Mouse (Mus musculus) 3T3-L1 (cell line): ENCODE measurements around the gene Wdtc1.
A peak's percentile ranks its signal among the peaks of the same experiment; 100 is the strongest.

Experiments used
- DNase-seq: peaks from one replicate; pipeline ENCODE4 v3.0.0-alpha.2; 2015; ENCODE audit warnings: low read depth, low spot score

Wdtc1 gene

DNA sequence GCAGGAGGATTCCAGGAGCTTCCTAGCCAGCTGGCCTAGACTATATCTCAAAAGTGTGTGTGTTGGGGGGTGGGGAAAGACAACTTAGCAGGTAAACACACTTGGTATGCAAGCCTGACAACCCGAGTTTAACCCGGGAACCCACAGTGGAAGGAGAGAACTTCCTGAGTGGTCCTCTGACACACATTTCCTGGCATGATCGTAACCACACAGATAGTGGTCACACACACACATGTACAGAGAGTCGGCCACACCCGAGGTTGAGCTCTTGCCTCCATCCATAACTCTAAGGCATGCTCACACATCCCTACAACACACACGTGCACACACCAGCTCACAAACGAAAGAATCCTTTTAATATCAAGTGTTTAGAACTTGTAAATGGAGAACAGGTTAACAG is 25.2 kb downstream of the Wdtc1 start:
- no peak for DNase-seq

DNA sequence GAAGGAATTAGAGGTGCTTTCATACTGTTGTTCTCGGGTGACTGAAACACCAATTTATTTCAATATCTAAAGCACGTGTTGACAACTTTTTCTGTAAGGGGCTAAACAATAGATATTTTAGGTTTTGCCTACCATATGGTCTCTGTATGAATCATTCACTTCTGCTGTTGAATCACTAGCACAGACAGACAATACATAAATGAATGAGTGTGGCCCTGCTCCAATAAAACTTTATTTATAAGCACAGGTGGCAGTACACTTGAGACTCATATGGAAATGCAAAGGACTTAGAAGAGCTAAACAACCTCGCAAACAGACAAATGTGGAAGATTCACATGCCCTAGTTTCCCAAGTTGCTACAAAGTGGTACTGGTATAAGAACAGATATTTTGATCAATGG is 33.6 kb downstream of the Wdtc1 start:
- no peak for DNase-seq

- no peak for DNase-seq
Observed at GRCm38 (mm10) chr4:133315991-133316390, 37.3 kb downstream of the Wdtc1 start.

DNA sequence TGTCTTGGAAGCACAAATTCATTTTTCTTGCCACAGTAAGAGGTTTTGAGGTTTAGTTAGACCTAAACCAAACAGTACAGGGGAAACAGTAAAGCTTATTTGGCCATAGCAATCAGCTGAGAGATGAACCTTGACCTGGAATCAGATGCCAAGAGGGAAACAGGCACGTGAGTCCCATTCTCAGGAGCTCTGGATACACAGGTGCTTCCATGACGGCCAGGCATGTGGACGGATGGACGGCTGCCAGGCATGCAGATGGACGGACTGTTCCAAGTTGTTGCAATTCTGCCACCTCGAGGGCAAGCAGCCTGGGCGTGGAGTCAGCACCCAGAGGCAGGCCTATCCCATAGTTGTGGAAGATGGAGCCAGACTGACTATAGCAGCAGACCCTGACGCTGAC is 38.4 kb downstream of the Wdtc1 start:
- DNase-seq = no peak

DNA sequence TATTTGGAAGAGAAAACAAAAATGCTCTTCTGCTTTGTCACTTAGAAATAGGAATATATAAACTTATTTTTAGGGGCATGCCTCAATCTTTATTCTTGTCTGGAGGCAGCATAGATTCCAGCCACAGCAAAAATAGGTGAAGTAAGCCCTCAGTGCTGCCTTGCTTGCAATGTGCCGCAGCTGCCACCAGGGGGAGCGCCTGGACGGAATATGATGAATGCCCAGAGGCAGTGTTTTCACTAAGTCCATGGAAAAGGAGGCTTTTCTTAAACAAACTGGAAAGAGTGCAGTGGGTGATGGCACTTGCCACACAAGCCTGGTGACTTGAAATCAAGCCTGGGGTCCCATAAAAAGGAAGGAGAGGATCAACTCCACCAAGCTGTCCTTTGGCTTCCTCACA is 43.3 kb downstream of the Wdtc1 start:
- DNase-seq = peak; percentile 87

- peak; percentile 81 for DNase-seq
Observed at GRCm38 (mm10) chr4:133307331-133307730, 46.0 kb downstream of the Wdtc1 start.

DNA sequence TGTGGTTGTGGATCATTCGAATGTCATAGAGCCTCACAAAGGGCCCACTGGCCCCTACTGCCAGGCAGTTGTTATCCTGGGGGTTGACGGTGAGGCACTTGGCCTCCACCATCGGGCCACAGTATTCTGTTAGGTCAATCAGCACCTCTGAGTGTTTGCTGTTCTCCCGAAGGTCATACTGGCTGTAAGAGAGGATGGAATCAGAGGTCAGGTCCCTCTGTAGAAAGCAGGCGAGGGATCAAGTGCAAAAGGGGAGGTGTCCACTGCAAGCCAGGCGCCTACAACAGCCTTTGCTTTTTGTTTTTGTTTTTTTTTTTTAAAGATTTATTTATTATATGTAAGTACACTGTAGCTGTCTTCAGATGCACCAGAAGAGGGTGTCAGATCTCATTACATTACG is 47.5 kb downstream of the Wdtc1 start:
- DNase-seq = no peak

- DNase-seq = no peak
Observed at GRCm38 (mm10) chr4:133304770-133305169, 48.5 kb downstream of the Wdtc1 start.

DNA sequence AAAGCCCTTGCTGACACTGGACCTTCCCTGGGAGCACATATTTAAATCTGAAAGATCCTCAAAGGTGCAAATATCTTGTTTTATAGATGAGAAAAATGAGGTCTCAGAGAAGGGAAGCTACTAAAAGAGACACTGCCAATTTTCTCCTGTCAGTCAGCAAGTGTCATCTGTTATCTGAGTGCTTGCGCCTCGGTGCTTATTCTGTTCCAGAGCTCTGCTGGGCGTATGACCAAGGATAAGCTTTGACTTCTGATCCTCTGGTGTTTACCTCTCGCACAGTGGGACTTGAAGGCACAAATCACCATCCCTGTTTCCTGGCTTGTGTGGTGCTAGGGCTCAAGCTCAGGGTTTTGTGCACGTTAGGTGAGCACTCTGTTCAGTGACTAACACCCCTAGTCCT is 50.6 kb downstream of the Wdtc1 start:
- no peak for DNase-seq

- DNase-seq = peak; percentile 79
Observed at GRCm38 (mm10) chr4:133301802-133302201, 51.5 kb downstream of the Wdtc1 start.

DNA sequence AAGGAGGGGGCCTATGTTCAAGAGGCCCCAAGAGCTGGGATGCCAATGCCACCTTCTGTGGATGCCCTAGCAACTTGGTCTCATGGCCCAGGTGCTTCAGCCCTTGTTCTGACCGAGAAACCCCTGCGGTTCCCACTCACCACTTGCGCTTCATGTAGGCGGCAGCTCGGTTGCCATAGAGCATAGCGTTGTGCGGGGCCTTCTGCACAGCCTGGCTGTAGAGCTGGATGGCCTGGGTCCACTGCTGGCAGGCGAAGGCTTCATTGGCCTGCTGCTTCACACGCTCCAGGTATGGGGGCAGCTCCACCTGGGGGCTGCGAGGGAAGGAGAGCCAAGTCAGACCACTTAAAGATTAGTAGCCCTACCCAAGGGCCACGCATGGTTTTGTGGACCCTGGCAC is 52.9 kb downstream of the Wdtc1 start:
- no peak for DNase-seq

- no peak for DNase-seq
Observed at GRCm38 (mm10) chr4:133299701-133300100, 53.6 kb downstream of the Wdtc1 start.

- DNase-seq = peak; percentile 37
Observed at GRCm38 (mm10) chr4:133298516-133299365, 54.5 kb downstream of the Wdtc1 start.

DNA sequence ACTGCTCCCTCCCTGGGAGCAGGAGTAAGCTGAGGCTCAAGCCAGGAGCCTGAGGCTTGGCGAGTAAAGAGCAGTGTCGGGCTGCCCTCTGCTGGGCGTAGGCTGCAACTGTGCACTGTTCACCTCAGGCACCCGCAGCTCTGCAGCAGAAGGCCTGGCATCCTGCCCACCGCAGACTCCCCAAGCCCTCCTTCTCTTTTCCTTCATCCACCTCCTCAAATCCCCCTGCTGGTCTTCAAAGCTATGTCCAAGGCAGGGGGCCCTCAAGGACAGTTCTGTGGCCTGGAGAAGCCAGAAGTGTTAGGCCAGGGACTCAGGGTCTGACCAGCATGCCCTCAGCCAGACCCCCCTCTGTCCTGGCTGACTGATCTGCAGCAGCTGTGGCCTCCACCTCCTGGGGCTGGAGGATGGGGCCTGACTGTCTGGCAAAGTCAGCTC is 55.5 kb downstream of the Wdtc1 start:
- DNase-seq = peak; percentile 74

DNA sequence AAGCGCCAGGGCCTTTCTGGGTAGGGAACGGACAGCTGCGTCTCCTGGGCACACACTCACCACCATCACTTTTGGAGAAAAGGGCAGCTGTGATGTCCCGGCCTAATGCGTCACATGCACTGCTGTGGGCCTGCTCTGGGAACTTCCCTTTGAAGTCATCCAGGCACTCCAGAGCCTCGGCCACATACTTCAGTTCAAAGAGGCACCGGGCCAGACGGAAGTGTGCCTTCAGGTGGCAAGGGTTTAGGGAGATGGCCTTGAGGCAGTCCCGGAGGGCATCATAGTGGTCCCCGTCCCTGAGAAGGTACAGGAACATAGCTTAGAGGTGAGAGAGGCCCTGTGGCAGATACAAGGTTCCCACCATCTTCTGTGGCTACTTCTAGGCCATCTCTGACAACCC is 55.9 kb downstream of the Wdtc1 start:
- DNase-seq = no peak

DNA sequence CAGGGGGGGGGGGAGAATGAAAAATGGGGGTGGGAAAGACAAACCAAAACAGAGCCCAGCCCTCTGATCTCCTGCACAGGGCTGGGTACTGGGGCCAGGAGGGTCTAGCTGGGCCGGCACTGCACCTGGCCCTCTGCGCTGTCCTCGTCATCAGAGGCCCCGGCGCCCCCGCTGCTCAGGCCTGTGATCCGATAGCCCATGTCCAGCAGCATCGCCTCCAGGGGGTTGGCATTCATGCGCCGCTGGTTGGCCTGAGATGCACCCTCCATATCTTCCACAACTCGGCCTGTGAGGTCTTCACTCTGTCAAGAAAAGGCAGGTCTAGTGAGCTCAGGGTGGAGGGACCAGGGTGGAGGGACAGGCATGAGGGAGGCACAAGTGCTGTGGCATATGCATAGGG is 59.2 kb downstream of the Wdtc1 start:
- no peak for DNase-seq

DNA sequence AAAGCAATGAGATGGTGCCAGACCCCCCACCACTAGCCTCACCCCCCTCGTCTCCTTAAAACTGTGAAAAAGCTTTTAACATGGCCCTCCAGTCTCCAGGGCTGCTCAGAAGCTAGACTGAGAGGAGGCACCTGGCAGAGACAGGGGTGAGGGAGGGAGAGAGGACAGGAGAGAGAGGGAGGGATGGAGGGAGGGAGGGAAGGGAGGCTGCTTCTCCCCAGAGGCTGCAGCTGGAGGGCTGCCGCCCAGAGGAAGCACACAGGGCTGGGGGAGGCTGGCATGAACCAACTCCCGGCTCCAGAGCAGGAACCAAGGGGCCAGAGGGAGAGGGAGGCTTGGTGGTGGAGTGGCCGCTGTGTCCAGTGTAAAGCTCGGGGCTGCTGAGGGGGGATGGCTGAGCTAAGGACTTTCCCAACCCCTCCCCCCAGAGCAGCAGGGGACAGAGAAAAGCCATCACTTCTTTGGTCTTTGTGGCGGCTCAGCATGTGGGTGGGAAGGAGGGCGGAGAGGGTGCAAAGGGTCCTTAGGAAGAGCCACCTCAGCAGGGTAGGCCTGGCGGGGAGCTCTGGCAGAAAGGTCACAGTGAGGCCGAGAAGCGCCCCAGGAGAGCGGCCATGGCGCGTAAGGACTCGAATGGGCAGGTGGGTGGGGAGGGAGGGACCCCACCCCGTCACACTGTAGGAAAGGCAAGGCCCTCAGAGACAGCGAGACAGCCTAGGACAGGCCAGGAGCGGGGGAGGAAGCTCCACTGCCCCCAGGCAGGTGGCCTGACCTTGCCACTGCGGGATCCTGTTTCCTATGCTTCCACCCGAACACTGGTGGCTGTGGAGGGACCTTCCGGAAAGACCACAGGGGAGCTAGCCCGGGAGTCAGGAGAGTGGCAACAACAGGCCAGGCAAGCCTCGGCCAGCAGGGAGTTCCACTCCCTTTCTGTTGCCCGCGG is 60.1 kb downstream of the Wdtc1 start:
- DNase-seq = no peak

DNA sequence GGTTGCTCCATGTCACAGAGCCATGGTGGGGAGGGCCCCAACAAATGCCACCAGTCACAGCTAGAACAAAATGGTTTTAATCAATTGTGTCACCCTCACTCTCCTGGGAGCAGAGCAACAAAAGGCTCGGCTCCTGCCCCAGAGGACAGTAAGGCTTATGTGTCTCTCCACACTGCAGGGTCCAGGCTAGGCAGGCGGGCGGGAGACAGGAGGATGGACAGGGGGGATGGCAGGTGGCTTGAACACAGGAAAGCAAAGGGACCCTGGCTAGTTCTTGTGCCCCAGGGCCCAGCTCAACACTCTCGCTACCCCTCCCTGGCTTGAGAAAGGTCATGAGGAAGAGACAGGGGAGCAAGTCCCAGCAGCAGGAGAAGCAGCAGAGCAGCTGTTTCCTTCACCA is 60.9 kb downstream of the Wdtc1 start:
- no peak for DNase-seq

DNA sequence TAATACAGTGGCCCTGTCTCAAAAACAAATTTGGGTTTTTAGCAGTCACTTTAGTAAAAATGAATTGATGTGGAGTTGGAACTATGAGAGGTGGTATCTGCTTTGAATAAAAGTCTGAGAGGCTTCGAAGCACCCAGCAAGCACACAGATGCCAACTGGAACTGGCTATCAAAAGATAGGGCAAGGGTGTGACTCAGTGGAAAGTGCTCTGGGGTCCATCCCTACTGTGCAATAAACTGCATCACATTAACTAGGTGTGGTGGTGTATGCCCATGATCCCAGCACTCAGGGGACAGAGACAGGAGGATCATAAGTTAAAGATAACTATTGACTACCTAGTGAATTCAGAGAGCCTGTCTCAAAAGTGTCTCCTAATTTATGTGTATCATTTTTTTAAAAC is 62.0 kb downstream of the Wdtc1 start:
- no peak for DNase-seq

DNA sequence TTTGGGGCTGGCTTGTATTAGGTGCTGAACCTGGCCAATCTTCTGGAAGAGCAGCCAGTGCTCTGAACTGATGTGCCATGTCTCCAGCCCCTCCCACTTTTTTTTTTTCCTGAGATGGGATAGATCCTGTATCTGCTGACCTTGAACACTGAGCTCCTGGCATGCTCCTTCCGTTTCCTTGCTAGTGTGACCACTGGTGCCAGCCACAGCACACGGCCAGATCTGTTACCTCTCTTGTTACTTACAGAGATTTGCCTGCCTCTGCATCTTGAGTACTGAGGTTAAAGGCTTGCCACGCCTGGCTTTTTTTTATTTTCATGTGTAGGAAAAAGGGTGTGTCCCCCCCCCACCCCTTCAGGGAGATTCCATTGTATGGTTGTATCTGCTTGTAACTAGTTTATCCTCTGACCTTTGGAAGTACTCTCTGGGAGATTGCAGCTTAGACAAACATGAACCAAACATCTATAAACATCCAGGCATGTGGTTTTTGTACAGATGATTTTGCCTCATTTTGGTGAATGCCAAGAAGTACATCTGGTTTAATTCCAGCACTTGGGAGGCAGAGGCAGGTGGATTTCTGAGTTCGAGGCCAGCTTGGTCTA is 66.7 kb downstream of the Wdtc1 start:
- no peak for DNase-seq

DNA sequence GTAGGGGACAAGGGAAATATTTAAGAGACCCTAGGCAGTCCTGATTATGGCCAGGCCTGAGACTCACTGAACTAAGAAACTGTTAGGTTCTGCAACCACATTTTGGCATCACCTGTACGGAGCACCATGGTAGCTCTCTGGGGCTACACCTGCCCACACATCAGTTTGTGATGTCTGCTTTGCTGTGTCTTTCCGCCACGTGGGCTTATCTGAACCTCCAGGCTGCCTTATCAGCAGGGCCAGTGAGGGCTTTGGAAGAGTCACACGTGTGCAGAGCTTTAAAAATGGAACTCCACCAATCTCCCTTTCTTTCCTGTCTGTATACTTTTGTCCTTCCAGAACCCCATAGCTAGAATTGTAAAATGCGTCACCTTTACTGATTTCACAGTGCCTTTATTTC is 67.3 kb downstream of the Wdtc1 start:
- DNase-seq = no peak

- no peak for DNase-seq
Observed at GRCm38 (mm10) chr4:133285299-133285698, 68.0 kb downstream of the Wdtc1 start.
